Mouse (Mus musculus) monocyte, adult 2 months (primary cell): ENCODE measurements around the gene Adgrl1.
A peak's percentile ranks its signal among the peaks of the same experiment; 100 is the strongest.

ENCODE experiments used
- DNase-seq, 2 experiments: peaks; one replicate each; pipeline ENCODE4 v3.0.0; 2022; ENCODE audit warnings: low spot score in 2 of 2, low read depth in 1 of 2

Adgrl1 gene

GRCm38 (mm10) chr8:83901566-83902485 lies 1.9 kb downstream of the Adgrl1 start:
- DNase-seq, result no peak

DNA sequence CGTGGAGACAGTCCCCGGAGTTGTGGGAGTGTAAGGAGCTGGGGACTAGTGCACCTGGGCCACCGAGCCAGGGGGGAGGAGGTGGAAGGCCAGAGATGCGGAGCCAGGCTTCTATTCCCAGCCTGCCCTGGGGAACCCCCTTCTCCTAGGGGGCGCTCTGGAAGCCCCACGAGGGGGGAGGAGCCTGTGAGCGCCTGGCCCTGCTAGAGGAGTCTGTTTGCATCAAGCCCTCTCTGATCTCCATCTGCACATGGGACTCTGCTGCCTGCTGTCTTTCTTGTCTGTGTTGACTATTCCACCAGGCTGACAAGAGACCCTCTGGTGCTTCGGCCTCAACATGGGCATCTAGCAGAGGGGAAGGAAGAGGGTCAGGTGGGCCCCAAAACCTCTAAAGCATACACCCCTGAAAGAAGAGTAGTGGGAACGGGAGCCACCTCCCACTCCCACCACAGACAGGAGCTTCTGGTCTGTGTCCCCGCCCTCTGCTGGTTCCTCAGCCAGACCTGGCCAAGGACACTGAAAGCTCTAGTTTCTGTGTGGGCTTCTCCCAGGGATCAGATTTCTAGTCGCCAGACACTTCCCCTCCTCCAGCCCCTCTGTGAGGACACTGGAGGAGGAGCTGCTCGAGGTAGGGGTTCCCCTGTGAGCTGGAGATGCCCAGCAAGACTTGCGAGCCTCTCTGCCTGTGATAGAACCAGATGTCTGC lies 3.2 kb downstream of the Adgrl1 start:
- no peak for DNase-seq

- no peak for DNase-seq
These were observed 8.7 kb downstream of the Adgrl1 start for GRCm38 (mm10) chr8:83908583-83908982.

DNA sequence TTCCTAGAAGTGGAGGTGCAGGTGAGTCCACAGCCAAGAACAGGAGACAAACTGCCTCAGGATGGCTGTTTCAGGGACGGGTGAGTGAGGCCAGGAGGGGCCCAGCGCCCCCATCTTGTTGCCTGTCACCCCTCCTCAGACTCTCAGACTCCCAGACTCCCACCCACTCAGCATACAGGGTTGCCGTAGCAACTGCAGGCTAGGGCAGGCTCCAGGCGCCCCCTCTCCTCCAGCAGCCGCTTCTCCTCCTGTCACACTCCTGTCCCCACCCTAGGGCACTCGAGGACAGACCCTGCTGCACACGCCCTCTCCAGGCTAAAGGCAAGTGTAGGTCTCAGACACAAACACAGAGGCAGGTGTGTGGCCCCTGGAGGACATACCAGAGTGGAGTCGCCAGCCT lies 9.4 kb downstream of the Adgrl1 start:
- DNase-seq, result no peak

GRCm38 (mm10) chr8:83911809-83912731 lies 12.2 kb downstream of the Adgrl1 start:
- no peak for DNase-seq

DNA sequence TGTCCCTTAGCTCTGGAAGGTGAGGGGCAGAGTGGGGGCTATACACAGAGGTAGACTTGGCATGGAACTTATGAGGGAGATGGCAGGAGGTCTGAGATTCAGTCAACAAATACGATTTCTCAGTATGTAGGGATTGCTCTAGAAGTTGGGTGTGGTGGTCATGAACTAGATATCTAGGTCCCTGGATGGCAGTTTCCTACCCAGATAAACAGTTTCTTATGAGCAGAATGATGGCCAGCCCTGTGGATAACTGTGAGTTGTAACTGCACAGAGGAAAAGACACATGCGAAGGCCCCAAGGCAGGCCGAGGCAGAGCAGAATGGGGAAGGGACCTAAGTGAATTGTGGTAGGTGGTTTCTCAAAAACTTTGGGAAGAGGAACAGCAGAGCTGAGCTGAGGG lies 14.3 kb downstream of the Adgrl1 start:
- DNase-seq, result no peak

- DNase-seq, result no peak
These were observed 15.0 kb downstream of the Adgrl1 start for GRCm38 (mm10) chr8:83914860-83915259.

GRCm38 (mm10) chr8:83916015-83916414 lies 16.1 kb downstream of the Adgrl1 start:
- DNase-seq, result no peak

DNA sequence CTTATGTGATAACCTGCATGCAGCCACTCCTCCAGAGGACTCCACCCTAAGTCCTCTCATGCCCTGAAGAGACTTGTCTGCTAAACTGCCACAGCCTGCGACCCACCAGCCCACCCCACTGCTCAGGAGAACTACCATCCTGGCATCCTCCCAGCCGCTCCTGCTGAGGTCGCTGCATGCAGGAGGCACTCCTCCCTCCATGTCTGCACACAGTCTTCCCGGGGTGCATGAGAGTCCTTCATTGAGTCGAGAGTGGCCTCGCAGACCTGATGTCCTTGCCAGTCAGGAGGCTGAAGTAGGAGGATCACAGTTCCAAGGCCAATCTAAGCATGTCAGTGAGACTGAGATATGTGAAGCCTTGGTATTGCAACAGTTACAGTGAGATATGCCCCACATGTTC lies 17.7 kb downstream of the Adgrl1 start:
- no peak for DNase-seq

DNA sequence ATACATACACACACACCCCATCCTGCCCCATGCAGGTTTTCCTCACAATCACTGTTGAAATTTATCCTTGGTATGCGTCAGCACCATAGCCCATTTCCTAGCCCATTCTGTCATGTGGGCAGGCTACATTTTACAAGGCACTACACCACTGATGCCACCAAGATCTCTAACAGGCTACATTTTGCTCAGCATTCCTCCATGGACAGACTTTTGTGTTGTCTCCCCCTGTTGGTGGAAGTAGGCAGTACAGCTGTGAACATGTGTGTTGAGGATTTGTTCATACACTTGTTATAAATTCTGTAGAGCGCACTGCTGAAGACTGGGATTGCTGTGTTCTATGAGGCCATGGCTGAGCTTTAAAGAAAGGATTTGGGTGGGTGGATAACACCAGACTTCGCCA lies 21.7 kb downstream of the Adgrl1 start:
- DNase-seq, result peak in 1 of 2 experiments; percentile 47

GRCm38 (mm10) chr8:83922727-83923126 lies 22.8 kb downstream of the Adgrl1 start:
- no peak for DNase-seq

GRCm38 (mm10) chr8:83924585-83924984 lies 24.7 kb downstream of the Adgrl1 start:
- DNase-seq, result no peak

- DNase-seq, result no peak
These were observed 26.4 kb downstream of the Adgrl1 start for GRCm38 (mm10) chr8:83926266-83926665.

DNA sequence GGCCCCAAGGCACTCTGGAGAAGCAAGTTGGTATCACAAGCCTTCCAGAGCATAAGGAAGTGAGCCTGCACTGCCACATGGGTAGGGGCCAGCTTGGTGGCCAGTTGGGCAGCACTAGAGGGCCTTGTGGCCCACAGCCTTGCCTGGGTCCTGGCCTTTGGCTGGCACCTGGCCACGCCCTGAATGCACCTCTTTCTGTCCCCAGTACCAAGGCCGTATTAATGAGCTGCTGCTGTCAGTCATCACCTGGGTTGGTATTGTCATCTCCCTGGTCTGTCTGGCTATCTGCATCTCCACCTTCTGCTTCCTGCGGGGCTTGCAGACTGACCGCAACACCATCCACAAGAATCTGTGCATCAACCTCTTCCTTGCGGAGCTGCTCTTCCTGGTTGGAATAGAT lies 34.3 kb downstream of the Adgrl1 start:
- DNase-seq, result no peak

DNA sequence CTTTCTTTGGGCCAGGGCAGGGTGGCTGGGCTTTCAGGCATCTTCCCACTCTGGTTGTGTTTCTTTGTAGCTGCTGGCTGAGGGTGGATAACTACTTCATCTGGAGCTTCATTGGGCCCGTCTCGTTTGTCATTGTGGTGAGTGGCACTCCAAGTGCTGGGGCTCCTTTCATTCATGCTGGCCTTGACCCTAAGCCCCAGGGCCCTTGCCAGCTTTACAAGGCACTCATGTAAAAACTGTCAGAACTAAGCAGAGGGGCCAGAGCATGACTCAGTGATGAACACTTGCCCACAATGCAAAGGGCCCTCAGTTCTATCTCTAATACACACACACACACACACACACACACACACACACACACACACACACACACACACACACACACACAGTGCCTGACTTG lies 35.1 kb downstream of the Adgrl1 start:
- DNase-seq, result no peak

DNA sequence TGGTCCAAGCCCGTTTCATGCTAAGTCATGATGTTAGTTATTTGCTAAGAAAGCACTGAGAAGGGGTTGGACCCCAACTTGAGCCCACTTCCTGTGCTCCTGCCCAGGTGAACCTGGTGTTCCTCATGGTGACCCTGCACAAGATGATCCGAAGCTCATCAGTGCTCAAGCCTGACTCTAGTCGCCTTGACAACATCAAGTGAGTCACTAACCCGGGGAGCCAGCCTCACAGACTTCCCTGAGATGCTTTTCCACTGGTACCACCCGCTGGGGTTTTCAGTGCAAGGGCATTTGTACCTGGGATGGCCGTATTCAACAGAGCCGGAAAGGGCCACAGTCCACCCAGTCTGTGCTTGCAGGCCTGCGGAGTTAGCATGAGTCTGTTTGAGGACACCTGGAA lies 35.5 kb downstream of the Adgrl1 start:
- DNase-seq, result no peak

GRCm38 (mm10) chr8:83937645-83938044 lies 37.7 kb downstream of the Adgrl1 start:
- no peak for DNase-seq

DNA sequence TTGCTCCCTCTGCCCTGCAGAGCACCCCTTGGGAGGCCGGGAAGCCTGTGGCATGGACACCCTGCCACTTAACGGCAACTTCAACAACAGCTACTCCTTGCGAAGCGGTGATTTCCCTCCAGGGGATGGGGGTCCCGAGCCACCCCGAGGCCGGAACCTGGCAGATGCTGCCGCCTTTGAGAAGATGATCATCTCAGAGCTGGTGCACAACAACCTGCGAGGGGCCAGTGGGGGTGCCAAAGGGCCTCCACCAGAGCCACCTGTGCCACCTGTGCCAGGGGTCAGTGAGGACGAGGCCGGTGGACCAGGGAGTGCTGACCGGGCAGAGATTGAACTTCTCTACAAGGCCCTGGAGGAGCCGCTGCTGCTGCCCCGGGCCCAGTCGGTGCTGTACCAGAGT lies 38.4 kb downstream of the Adgrl1 start:
- DNase-seq, result no peak

DNA sequence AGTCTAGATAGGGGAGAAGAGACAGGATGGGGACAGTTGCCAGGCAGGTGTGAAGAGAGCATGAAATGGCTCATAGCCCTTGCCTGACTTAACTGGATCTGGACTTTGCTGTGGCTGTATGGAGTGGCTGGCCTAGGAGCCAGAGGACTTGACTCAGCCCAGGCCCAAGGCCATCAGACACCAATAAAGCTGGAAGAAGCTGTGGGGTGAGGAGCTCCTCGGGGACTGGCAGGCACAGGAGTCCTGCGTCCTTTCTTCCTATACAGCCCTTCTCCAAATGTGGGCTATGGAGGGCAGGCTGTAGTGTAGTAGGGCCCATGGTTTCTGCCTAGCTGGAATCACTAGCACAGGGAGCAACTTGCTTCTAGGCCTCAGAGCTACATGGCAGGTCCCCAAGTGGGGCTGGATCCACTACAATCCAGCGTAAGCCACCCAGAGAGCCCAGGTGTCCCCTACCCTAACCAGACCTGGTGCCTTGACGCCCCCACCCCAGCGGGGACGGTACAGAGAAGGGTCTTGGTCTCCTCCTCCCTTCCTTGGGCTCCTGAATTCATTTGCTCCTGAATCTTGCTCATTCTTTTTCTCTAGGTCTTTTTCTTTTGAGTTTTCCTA lies 41.3 kb downstream of the Adgrl1 start:
- DNase-seq, result no peak

GRCm38 (mm10) chr8:83942446-83942845 lies 42.5 kb downstream of the Adgrl1 start:
- no peak for DNase-seq

DNA sequence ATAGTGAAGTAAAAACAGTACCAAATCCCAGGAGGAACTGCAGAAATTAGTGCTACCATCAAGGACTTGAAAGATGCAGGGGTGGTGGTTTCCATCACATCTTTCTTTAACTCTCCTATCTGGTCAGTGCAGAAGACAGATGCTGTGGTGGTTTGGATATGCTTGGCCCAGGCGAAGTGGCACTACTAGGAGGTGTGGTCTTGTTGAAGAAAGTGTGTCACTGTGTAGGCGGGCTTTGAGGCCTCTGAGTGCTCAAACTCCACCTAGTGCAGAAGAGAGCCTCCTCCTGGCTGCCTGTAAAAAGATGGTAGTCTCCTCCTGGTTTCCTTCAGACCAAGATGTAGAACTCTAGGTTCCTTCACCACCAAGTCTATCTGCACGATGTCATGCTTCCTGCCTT lies 45.6 kb downstream of the Adgrl1 start:
- DNase-seq, result no peak
